Mouse (Mus musculus): Measurements from ENCODE around the gene Vwde. TPM values are rescaled to one million over a fixed set of nuclear protein-coding genes. Genes with fewer than 3 reads are reported as not detected.

The Vwde gene
- polyA plus RNA-seq, 1 experiment, result not detected

DNA sequence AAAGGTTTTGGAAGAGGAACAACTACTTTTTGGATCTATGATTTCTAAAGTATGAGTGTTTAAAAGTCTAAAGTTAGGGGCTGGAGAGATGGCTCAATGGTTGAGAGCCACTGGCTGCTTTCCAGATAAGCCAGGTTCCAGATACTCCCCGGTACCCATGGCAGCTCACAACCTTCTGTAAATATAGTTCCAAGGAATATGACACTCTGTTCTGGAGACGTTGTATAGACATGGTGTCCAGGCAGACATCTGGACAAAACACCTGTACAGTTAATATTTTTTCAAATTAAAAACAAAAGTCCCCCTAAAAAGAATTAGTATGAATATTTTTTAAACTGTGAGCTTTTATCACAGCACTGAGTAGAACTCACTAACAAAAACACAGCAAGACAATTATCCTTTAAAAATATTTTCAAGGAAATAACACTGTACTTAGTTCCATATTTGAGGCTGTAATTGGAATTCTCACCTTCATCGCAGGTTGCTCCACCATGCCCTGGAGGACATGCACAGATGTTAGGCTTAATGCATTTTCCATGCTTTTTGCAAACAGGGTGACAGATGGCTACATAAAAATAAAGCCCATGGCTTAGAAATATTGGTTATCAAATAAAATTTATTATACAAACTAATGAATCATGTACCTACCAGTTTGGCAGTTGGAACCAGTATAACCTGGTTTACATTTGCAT lies 55.2 kb downstream of the Vwde start:
- 61% methylated on average over 3 of the region's 3 CpGs for WGBS

DNA sequence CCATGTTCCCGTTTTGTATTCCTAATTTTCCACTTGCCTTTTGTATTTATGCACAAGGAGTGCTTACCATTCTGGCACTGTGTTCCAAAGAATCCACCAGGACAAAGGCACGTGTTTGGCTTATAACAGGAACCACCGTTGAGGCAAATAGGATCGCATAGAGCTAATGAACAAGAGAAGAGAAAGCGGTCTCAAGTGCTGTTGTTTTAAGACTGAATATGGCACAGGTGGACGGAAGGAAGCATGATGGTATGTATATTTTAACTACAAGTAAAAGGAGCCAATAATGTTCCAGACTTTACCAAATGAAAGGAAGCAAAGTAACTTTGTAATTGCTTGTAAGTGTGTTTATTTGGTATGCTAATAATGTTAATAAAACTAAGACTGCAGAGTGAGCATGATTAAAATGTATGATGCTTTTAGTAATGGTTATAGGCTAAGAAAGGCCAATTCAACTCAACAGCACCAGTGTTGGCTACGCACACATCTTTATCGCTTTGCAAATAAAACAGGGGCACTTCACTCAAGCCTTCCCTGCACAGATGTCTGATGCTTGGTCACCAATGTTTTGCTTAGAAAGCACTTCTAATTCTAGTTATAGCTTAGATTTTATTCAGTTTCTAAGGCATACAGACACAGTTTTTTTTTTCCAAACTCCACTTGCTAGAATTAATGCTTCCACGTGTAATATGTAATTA lies 58.4 kb downstream of the Vwde start:
- Histone ChIP-seq H3K27ac (ENCODE audit: insufficient read depth, low read depth, low read length) (no peak overlapping the region), H3K27me3 (ENCODE audit: control insufficient read depth, insufficient read depth, low read length) (no peaks in the 10 kb centered on the region), H3K36me3 (ENCODE audit: control insufficient read depth, insufficient read depth, low read length) (no peaks in the 10 kb centered on the region), H3K4me1 (ENCODE audit: control insufficient read depth, insufficient read depth, insufficient read length, low read length) (no peaks in the 10 kb centered on the region), H3K4me3 (ENCODE audit: low read depth, low read length) (no peak overlapping the region)
- TF ChIP-seq POLR2A (IDR thresholded peaks at IDR 0.05; ENCODE audit: low read depth, low read length) (no peak), CTCF (IDR thresholded peaks at IDR 0.05; ENCODE audit: extremely low read depth, insufficient read length, insufficient replicate concordance, low read depth, low read length) (no peak)
- WGBS, result 71% methylated on average over 9 of the region's 9 CpGs

More for the DNA sequence above, 55.2 kb downstream of the Vwde start:
- Histone ChIP-seq H3K36me3 (ENCODE audit: control insufficient read depth, insufficient read depth, low read length) (no peaks in the 10 kb centered on the region), H3K27me3 (ENCODE audit: control insufficient read depth, insufficient read depth, low read length) (no peaks in the 10 kb centered on the region), H3K27ac (ENCODE audit: insufficient read depth, low read depth, low read length) (no peak overlapping the region), H3K4me1 (ENCODE audit: control insufficient read depth, insufficient read depth, insufficient read length, low read length) (no peaks in the 10 kb centered on the region), H3K4me3 (ENCODE audit: low read depth, low read length) (no peak overlapping the region)
- TF ChIP-seq POLR2A (IDR thresholded peaks at IDR 0.05; ENCODE audit: low read depth, low read length) (no peak), CTCF (IDR thresholded peaks at IDR 0.05; ENCODE audit: extremely low read depth, insufficient read length, insufficient replicate concordance, low read depth, low read length) (no peak)

DNA sequence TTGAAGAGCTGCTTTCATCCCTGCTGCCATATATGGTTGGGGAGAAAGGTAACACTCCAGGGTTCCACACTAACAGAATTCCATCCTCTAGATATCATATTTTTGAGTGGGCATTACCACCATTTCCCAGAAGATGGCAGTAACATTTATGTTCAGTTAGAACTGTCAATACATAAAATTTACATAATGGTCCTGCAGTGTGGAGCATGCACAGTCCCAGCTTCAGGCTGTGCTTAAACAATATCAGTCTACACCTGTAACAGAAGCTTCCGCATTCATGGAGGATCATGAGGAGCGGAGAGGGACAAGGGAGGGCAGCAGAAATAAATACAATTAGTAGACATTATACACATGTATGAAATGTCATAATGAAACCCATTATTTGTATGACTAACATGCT lies 65.3 kb downstream of the Vwde start:
- WGBS, result 86% methylated on average over 2 of the region's 2 CpGs
- Histone ChIP-seq H3K27me3 (ENCODE audit: control insufficient read depth, insufficient read depth, low read length) (no peaks in the 10 kb centered on the region), H3K36me3 (ENCODE audit: control insufficient read depth, insufficient read depth, low read length) (no peaks in the 10 kb centered on the region), H3K4me3 (ENCODE audit: low read depth, low read length) (no peak overlapping the region), H3K4me1 (ENCODE audit: control insufficient read depth, insufficient read depth, insufficient read length, low read length) (no peaks in the 10 kb centered on the region), H3K27ac (ENCODE audit: insufficient read depth, low read depth, low read length) (no peak overlapping the region)
- TF ChIP-seq POLR2A (IDR thresholded peaks at IDR 0.05; ENCODE audit: low read depth, low read length) (no peak), CTCF (IDR thresholded peaks at IDR 0.05; ENCODE audit: extremely low read depth, insufficient read length, insufficient replicate concordance, low read depth, low read length) (no peak)

DNA sequence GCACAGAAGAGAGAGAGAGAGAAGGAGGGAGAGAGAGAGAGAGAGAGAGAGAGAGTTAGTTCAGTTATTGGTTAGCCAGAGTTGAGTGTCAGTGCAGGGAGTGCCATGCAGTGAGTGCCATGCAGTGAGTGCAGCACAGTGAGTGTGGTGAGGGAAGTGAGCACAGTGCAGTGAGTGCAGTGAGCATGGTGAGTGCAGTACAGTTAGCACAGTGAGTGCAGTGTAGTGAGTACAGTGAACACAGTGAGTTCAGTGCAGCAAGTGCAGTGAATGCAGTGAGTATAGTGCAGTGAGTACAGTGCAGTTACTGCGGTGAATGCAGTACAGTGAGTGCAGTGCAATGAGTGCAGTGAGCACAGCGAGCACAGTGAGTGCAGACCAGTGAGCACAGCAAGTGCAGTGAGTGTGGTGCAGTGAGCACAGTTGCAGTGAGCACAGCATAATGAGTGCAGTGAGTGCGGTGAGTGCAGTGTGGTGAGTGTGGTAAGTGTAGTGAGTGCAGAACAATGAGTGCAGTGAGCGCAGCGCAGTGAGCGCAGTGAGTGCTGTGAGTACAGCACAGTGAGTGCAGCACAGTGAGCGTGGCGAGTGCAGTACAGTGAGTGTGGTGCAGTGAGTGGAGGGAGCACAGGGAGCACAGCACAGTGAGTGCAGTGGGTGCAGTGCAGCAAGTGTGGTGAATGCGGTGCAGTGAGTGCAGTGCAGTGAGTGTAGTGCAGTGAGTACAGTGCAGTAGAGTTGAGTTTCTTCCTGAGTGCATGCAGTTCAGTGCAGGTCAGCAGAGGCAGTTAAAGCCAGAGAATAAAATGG lies 70.7 kb downstream of the Vwde start:
- H3K4me1 ChIP-seq (ENCODE audit: control insufficient read depth, insufficient read depth, insufficient read length, low read length), result no peaks in the 10 kb centered on the region
- TF ChIP-seq CTCF (IDR thresholded peaks at IDR 0.05; ENCODE audit: extremely low read depth, insufficient read length, insufficient replicate concordance, low read depth, low read length), result no peak
- TF ChIP-seq POLR2A (IDR thresholded peaks at IDR 0.05; ENCODE audit: low read depth, low read length), result no peak
- H3K27ac ChIP-seq (ENCODE audit: insufficient read depth, low read depth, low read length), result no peak overlapping the region
- H3K36me3 ChIP-seq (ENCODE audit: control insufficient read depth, insufficient read depth, low read length), result no peaks in the 10 kb centered on the region
- WGBS, result 89% methylated on average over 9 of the region's 9 CpGs
- H3K27me3 ChIP-seq (ENCODE audit: control insufficient read depth, insufficient read depth, low read length), result no peaks in the 10 kb centered on the region
- H3K4me3 ChIP-seq (ENCODE audit: low read depth, low read length), result no peak overlapping the region

DNA sequence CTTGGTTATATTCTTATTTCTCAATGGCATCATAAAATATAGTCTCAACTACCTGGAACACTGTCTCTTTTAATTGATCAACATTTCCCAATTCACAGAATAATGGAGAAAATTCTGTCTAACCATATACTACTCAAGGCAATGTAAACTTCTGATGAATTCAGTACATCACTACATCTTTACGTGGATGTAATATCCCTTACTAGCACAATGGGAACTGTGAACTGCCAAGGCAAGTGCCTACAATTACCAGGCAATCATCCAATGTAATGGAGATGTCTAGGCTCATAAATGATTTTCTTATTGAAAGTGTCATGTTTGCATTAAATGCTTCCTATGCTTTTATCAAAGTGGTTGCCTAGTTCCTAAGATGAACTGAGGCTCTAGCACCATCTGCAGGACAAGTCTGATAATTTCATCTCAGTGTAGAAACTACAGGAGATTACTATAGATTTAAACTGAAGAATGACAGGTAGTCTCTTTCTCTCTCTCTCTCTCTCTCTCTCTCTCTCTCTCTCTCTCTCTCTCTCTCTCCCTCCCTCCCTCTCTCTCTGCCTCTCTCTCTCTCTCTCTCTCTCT lies 72.6 kb downstream of the Vwde start:
- H3K36me3 ChIP-seq (ENCODE audit: control insufficient read depth, insufficient read depth, low read length), result no peaks in the 10 kb centered on the region
- WGBS, result 89% methylated on average over 1 of the region's 1 CpGs
- H3K4me3 ChIP-seq (ENCODE audit: low read depth, low read length), result no peak overlapping the region
- H3K27me3 ChIP-seq (ENCODE audit: control insufficient read depth, insufficient read depth, low read length), result no peaks in the 10 kb centered on the region
- H3K4me1 ChIP-seq (ENCODE audit: control insufficient read depth, insufficient read depth, insufficient read length, low read length), result no peaks in the 10 kb centered on the region
- TF ChIP-seq CTCF (IDR thresholded peaks at IDR 0.05; ENCODE audit: extremely low read depth, insufficient read length, insufficient replicate concordance, low read depth, low read length) (no peak), POLR2A (IDR thresholded peaks at IDR 0.05; ENCODE audit: low read depth, low read length) (no peak)
- H3K27ac ChIP-seq (ENCODE audit: insufficient read depth, low read depth, low read length), result no peak overlapping the region

DNA sequence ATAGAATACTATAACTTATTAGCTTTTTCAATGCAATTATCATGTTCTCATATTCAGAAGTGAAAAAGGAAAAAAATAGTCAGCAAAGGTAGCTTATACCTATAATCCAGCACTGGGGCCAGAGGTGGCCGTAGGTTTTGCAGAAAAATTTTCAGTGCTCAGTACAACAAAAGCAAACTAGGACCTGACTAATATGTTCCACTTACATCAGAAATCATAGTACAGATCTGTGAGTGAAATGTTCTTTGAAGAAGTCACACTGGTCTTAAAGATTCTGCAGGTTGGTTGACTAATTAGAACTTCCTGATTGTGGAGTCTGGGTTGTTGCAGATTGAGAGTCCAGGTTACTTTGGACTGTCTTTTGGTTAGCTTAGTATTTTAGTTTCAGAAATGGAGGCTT lies 87.5 kb downstream of the Vwde start:
- no peak for TF ChIP-seq POLR2A (IDR thresholded peaks at IDR 0.05; ENCODE audit: low read depth, low read length)
- no peak for TF ChIP-seq CTCF (IDR thresholded peaks at IDR 0.05; ENCODE audit: extremely low read depth, insufficient read length, insufficient replicate concordance, low read depth, low read length)
- H3K27me3 ChIP-seq (ENCODE audit: control insufficient read depth, insufficient read depth, low read length), result no peaks in the 10 kb centered on the region
- WGBS, result 89% methylated on average over 1 of the region's 1 CpGs
- no peak overlapping the region for H3K4me3 ChIP-seq (ENCODE audit: low read depth, low read length)
- H3K27ac ChIP-seq (ENCODE audit: insufficient read depth, low read depth, low read length), result no peak overlapping the region
- H3K4me1 ChIP-seq (ENCODE audit: control insufficient read depth, insufficient read depth, insufficient read length, low read length), result no peaks in the 10 kb centered on the region
- no peaks in the 10 kb centered on the region for H3K36me3 ChIP-seq (ENCODE audit: control insufficient read depth, insufficient read depth, low read length)
